Mouse (Mus musculus) embryonic facial prominence, embryonic 13.5 days (tissue): ENCODE results near the gene Slc6a12. TPM values are rescaled to one million over a fixed set of nuclear protein-coding genes. Genes with fewer than 3 reads are reported as not detected.

Experiments used
- ATAC-seq: fragments of 200-750 bp; cut with Nextera tagmentation; 2 replicates; pipeline ENCODE4 v1.8.0; 2017; ENCODE audit warnings: low read depth; ENCODE audit not compliant: insufficient number of reproducible peaks, insufficient read depth, low FRiP score, low TSS enrichment
- H3K27ac ChIP-seq: fragments of 300-500 bp; sonication (generic); 2 replicates; pipeline ENCODE4 v1.5.1; 2015; ENCODE audit warnings: moderate library complexity, mild to moderate bottlenecking, inconsistent platforms
- H3K27me3 ChIP-seq: fragments of 300-500 bp; sonication (generic); 2 replicates; pipeline ENCODE4 v1.6.1; 2015; ENCODE audit warnings: mild to moderate bottlenecking, inconsistent platforms
- H3K36me3 ChIP-seq: fragments of 300-500 bp; sonication (generic); 2 replicates; pipeline ENCODE4 v1.6.1; 2015; ENCODE audit warnings: mild to moderate bottlenecking, inconsistent platforms
- H3K4me1 ChIP-seq: fragments of 300-500 bp; sonication (generic); 2 replicates; pipeline ENCODE4 v1.6.1; 2015; ENCODE audit warnings: inconsistent platforms
- H3K4me2 ChIP-seq: fragments of 300-500 bp; sonication (generic); 2 replicates; pipeline ENCODE4 v1.6.1; 2015; ENCODE audit warnings: moderate library complexity, mild to moderate bottlenecking, inconsistent platforms
- H3K4me3 ChIP-seq: fragments of 300-500 bp; sonication (generic); 2 replicates; pipeline ENCODE4 v1.5.1; 2015; ENCODE audit warnings: mild to moderate bottlenecking, inconsistent platforms
- H3K9ac ChIP-seq: fragments of 300-500 bp; sonication (generic); 2 replicates; pipeline ENCODE4 v1.6.1; 2015; ENCODE audit warnings: mild to moderate bottlenecking, inconsistent platforms
- H3K9me3 ChIP-seq: fragments of 300-500 bp; sonication (generic); 2 replicates; pipeline ENCODE4 v1.6.1; 2016; ENCODE audit warnings: inconsistent platforms
- whole genome bisulfite sequencing: fragments of 180-500 bp; shearing (Covaris S2); methylation state at CpG from one replicate; pipeline ENCODE4 v1.1.7; 2015; ENCODE audit warnings: mixed read lengths; 5-methylcytosine and 5-hydroxymethylcytosine counted together
- polyA plus RNA-seq: library from polyadenylated mRNA; unstranded; fragments of >200 nt; fragmentation: Nextera tagmentation; extraction: Ambion mirVana; gene quantifications from 2 replicates; pipeline ENCODE4 v1.2.1, GENCODE M21; 2015

Slc6a12 gene
- polyA plus RNA-seq, 1 experiment from 2014 or later: not detected

DNA sequence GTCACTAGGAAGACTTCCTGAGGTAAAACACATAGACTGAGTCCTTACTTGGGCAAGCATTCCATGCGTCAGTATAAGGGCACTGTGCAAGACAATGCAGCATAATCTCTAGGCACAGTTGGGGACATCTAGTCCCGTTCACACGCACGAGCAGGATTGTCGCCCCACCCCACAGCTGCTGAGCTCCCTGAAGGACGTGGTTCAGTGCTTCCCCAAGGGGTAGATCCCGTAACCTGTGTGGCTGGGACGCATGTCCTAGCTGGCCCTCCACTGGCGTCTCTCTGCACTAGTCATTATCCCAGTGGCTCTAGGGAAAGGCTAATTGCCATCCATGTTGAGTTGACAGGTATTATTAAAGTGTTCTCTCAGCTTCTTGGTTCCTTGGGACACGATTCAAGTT lies 39.2 kb downstream of the Slc6a12 start:
- no peak for ATAC-seq
- Histone ChIP-seq H3K9me3 (no peaks in the 10 kb centered on the region), H3K27me3 (peaks cover 18% of the 10 kb centered on the region), H3K4me2 (no peak overlapping the region), H3K4me3 (no peak overlapping the region), H3K9ac (no peak overlapping the region), H3K4me1 (peaks cover 32% of the 10 kb centered on the region), H3K36me3 (no peaks in the 10 kb centered on the region), H3K27ac (no peak overlapping the region)
- WGBS: 50% methylated on average over 10 of the region's 10 CpGs

- peaks cover 28% of the 10 kb centered on the region for H3K4me1 ChIP-seq
- no peak overlapping the region for H3K4me3 ChIP-seq
- peaks cover 18% of the 10 kb centered on the region for H3K27me3 ChIP-seq
- ATAC-seq: no peak
- WGBS: 85% methylated on average over 3 of the region's 3 CpGs
- H3K9me3 ChIP-seq: no peaks in the 10 kb centered on the region
- H3K27ac ChIP-seq: no peak overlapping the region
- H3K4me2 ChIP-seq: no peak overlapping the region
- no peaks in the 10 kb centered on the region for H3K36me3 ChIP-seq
- H3K9ac ChIP-seq: no peak overlapping the region
Observed at GRCm38 (mm10) chr6:121385397-121385796, 42.5 kb downstream of the Slc6a12 start.

DNA sequence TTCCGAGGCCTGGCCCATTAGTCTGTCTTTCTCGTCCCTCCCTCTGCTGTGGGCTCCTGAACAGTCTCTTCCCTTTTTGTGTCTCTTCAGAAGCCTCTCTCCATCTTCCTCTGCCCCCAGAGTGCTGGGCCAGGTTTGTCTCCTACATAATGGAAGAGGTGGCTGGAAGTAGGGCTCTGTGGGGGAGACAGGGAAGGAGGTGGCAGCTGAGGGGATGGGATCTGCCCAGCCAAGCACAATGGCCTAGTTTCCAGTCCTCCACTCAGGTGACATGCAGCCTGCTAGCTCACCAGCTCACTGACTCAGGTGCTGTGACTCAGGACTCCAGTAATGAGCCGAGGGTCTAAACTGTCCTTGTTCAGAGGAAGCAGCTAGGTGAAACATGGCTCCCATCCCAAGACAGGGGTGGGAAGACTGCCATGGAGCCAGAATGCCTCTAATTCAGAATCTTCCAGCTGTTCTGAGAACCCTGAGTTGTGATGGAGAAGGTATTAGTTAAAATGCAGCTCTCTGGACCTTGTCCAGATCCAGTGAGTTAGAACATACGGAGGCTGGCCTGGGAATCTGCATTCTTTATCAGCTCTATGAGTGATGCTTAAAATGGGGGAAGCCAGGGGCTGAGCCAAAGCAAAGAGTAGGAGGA lies 49.9 kb downstream of the Slc6a12 start:
- peaks cover 2% of the 10 kb centered on the region; the same call in 1 of the 2 replicates for H3K9me3 ChIP-seq
- H3K27ac ChIP-seq: no peak overlapping the region
- 81% methylated on average over 4 of the region's 4 CpGs for WGBS
- no peak overlapping the region for H3K9ac ChIP-seq
- no peak for ATAC-seq
- no peak overlapping the region for H3K4me2 ChIP-seq
- H3K4me3 ChIP-seq: no peak overlapping the region
- H3K4me1 ChIP-seq: no peaks in the 10 kb centered on the region
- H3K36me3 ChIP-seq: no peaks in the 10 kb centered on the region
- H3K27me3 ChIP-seq: no peaks in the 10 kb centered on the region; the same call in 1 of the 2 replicates

GRCm38 (mm10) chr6:121401140-121401539 lies 58.3 kb downstream of the Slc6a12 start:
- Histone ChIP-seq H3K27ac (no peak overlapping the region), H3K27me3 (no peaks in the 10 kb centered on the region), H3K36me3 (no peaks in the 10 kb centered on the region), H3K9ac (no peak overlapping the region), H3K4me3 (no peak overlapping the region), H3K4me2 (no peak overlapping the region), H3K9me3 (no peaks in the 10 kb centered on the region), H3K4me1 (no peaks in the 10 kb centered on the region)
- 87% methylated on average over 6 of the region's 6 CpGs for WGBS
- no peak for ATAC-seq

- H3K4me2 ChIP-seq: no peak overlapping the region
- no peaks in the 10 kb centered on the region for H3K27me3 ChIP-seq
- 84% methylated on average over 14 of the region's 14 CpGs for WGBS
- H3K9ac ChIP-seq: no peak overlapping the region
- H3K4me1 ChIP-seq: no peaks in the 10 kb centered on the region
- H3K27ac ChIP-seq: no peak overlapping the region
- ATAC-seq: no peak
- no peaks in the 10 kb centered on the region for H3K36me3 ChIP-seq
- no peaks in the 10 kb centered on the region for H3K9me3 ChIP-seq
- H3K4me3 ChIP-seq: no peak overlapping the region
Observed at GRCm38 (mm10) chr6:121401826-121402660, 59.2 kb downstream of the Slc6a12 start.

DNA sequence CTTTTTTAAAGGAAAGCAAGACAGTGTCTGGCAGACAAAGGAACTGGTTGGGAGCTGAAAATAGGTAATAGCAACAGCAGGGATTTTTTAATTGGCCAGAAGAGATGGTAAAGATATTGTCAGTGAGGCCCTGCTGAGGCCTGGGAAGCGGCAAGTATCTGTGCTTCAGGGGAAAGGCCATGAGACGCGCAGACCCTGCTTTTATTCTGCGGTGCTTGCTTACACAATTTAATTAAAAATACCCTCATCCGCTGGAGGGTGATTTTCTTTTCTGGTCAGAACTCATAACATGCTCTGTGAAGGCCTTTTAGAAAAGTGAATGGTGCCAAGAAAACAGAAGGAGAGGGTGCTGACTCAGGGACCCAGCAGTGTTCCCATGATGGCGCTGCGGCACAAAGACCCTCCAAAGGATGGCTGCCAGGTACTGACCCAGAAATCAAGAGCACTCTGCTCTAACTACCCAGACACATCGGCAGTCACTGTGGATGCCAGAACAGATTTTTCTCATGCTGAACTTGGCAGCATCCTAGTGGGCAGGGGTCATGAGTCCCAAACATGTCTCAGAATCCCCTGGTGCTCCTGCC lies 59.9 kb downstream of the Slc6a12 start:
- 72% methylated on average over 8 of the region's 8 CpGs for WGBS
- Histone ChIP-seq H3K4me1 (no peaks in the 10 kb centered on the region), H3K9ac (no peak overlapping the region), H3K4me2 (no peak overlapping the region), H3K27me3 (no peaks in the 10 kb centered on the region), H3K9me3 (no peaks in the 10 kb centered on the region), H3K27ac (no peak overlapping the region), H3K4me3 (no peak overlapping the region), H3K36me3 (no peaks in the 10 kb centered on the region)
- ATAC-seq: no peak

- H3K27me3 ChIP-seq: peaks cover 17% of the 10 kb centered on the region
- no peaks in the 10 kb centered on the region for H3K9me3 ChIP-seq
- H3K4me2 ChIP-seq: no peak overlapping the region
- H3K27ac ChIP-seq: no peak overlapping the region
- ATAC-seq: no peak
- H3K4me1 ChIP-seq: no peaks in the 10 kb centered on the region
- no peak overlapping the region for H3K4me3 ChIP-seq
- no peaks in the 10 kb centered on the region for H3K36me3 ChIP-seq
- WGBS: 91% methylated on average over 8 of the region's 8 CpGs
- H3K9ac ChIP-seq: no peak overlapping the region
Observed at GRCm38 (mm10) chr6:121405311-121405710, 62.4 kb downstream of the Slc6a12 start.

DNA sequence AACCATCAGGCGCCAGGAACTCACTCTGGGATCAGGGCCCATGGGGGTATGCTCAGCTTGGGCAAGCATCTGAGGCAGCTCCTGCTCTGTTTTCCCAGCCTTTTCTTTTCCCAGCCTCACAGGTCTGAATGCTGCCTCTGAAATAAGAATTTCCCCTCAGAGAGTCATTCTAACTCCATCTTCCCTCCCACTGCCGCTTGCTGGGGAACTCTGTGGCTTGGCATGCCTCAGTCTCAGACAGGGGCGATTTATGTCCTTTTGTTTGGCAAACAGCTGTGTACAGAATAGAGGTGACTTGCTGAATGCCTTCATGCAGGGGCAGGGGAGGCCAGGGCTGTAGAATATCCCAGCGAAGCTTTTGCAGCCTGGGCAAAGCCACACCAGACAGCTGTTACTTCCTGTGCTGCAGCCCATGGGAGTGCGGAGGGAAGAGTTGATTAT lies 64.7 kb downstream of the Slc6a12 start:
- Histone ChIP-seq H3K4me3 (no peak overlapping the region), H3K4me1 (peaks cover 3% of the 10 kb centered on the region; the same call in 1 of the 2 replicates), H3K9ac (no peak overlapping the region), H3K27me3 (peaks cover 40% of the 10 kb centered on the region), H3K27ac (no peak overlapping the region), H3K4me2 (no peak overlapping the region), H3K9me3 (no peaks in the 10 kb centered on the region), H3K36me3 (no peaks in the 10 kb centered on the region)
- WGBS: 41% methylated on average over 5 of the region's 5 CpGs
- no peak for ATAC-seq

GRCm38 (mm10) chr6:121412558-121413297 lies 69.9 kb downstream of the Slc6a12 start:
- H3K4me1 ChIP-seq: peaks cover 11% of the 10 kb centered on the region
- H3K4me2 ChIP-seq: peak overlapping the region; percentile 59
- peak overlapping the region; percentile 34 for H3K4me3 ChIP-seq
- no peak overlapping the region for H3K27ac ChIP-seq
- no peaks in the 10 kb centered on the region for H3K36me3 ChIP-seq
- no peaks in the 10 kb centered on the region for H3K9me3 ChIP-seq
- WGBS: 2% methylated on average over 45 of the region's 46 CpGs
- peaks cover 69% of the 10 kb centered on the region for H3K27me3 ChIP-seq
- H3K9ac ChIP-seq: peak overlapping the region; percentile 40; the same call in 1 of the 2 replicates
- ATAC-seq: no peak
